Mouse (Mus musculus): Measurements from ENCODE around the gene Olfr934.

Olfr934 gene

DNA sequence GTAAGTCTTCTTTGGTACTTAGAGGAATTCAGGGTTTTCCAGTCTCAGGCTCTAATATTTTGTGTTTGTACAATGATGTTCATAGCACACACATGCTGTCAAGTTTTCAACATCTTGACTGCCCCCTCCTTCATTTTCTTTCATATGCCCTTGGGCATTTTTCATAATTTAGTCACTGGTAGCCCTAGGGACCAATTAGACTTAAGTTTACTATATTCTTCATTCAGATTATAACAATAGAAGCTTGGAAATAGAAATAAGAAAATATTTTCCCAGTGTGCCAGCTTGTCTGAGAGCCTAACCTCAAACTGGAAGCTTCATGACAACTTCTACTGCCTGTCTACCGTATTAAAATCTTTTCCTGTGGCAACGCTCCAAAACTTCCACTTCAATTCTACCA is at the start of gene Olfr934:
Gene Olfr934, minus strand, starts transcription at position 101 of the 400 bp plus-strand sequence.
- in situ Hi-C loops (cut with MboI; ENCODE audit: low sequenced_read_pairs) = no loop called here

DNA sequence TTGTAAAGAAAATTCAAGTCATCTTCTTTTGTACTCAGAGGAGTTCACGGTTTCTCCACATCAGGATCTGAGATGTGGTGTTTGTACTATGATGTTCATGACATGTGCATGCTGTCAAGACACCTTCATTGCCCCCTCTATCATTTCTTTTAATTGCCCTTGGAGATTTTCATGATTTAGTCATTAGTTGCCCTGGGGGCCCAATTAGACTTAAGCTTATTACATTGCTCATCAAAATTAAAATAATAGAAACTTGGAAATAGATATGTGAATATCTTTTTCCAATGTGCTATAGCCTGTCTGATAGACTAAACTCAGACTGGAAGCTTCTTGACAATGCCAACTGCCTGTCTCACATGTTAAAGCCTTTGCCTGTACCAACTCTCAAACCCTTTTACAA is 35.2 kb upstream of the Olfr934 start, which contains the start of gene Olfr146:
Gene Olfr146, minus strand, starts transcription at position 101 of the 400 bp plus-strand sequence.
- in situ Hi-C loops (cut with MboI; ENCODE audit: low sequenced_read_pairs) = no loop called here

DNA sequence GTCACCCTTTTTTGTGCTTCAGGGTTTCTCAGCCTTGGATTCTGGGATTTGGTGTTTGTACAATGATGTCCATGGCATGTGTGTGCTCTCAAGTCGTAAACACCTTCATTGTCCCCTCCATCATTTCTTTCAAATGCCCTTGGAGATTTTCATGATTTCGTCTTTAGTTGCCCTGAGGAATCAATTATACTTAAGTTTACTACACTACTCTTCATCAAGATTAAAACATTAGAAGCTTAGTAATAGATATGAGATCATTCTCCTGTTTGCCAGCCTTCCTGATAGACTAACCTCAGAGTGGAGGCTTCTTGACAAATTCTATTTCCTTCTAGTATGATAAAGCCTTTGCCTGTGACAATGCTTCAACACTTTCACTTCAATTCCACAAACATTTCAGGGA is 11.5 kb upstream of the Olfr934 start, which contains the start of gene Olfr935:
Gene Olfr935, minus strand, starts transcription at position 101 of the 400 bp plus-strand sequence.
- in situ Hi-C loops (cut with MboI; ENCODE audit: low sequenced_read_pairs) = no loop called here

DNA sequence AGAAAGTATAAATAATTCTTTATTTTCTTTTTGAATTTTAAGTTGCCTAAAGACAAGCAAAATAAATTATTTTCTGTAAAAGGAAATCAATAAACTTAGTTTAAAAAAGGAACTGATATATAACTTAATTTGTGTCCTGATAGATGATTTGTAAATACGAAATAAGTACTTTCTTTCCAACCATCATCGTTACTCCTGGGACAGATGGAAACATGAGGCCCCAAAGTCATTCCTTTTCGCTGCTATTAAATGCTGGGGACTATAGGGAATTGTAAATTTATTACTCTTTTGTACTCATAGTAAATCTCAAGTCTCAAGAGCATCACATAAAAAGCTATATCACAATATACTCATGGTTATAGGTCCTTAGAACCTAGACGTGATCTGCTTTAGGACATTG is 16.1 kb downstream of the Olfr934 start, which contains the start of gene Olfr933:
Gene Olfr933, plus strand, starts transcription at position 301 of the 400 bp plus-strand sequence.
- in situ Hi-C loops (cut with MboI; ENCODE audit: low sequenced_read_pairs) = no loop called here

DNA sequence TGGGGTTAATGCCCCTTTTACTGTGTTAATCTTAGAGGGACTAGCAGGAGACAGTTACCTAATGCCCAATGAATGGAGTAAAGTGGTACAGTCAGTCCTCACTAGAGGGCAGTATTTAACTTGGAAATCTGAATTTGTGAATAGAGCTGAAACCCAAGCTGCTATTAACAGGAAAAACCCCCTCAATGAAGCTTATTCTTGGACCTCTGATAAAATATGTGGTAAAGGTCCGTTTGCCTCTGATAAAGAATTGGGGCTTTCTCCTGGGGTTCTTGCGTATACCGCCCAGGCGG is 34.0 kb downstream of the Olfr934 start:
- in situ Hi-C loops (cut with MboI; ENCODE audit: low sequenced_read_pairs) = no loop called here

DNA sequence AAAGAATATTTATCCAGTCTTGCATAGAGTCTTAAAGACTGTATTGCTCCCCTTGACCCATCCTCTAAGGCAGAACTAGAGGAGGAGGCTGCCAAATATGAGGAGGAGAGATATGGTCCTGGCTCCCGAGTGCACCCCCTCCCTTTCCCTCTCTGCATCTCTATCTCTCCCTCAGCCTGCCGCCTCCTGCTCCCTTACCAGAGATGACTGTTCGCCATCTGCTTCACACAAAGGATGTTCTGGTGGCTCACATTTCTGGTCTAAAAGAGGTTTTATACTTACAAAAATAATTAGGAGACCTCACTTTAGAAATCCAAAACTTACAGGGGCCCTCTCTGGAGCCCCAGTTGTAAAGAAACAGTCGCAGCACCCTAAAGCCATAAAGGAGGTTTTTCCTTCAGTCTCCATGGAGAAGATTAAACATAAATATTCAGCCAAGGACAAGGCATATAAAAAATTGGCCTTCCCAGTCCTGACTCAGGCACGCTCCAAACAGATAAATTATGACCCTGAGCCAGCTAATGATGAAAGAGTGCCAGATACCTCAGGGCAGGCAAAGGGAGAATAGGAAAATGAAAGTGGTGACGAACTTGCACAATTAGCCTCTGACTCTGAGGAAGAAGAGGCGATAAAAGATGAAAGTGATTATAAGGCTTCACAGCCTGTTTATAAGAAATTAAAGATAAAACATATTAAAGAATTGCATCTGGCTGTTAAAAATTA is 34.6 kb downstream of the Olfr934 start:
- in situ Hi-C loops (cut with MboI; ENCODE audit: low sequenced_read_pairs) = no loop called here
